Mouse (Mus musculus): ENCODE measurements around the gene Fbxl2. TPM values are rescaled to one million over a fixed set of nuclear protein-coding genes. Genes with fewer than 3 reads are reported as not detected.

The Fbxl2 gene
- polyA plus RNA-seq, 1 experiment: 13.8 TPM

DNA sequence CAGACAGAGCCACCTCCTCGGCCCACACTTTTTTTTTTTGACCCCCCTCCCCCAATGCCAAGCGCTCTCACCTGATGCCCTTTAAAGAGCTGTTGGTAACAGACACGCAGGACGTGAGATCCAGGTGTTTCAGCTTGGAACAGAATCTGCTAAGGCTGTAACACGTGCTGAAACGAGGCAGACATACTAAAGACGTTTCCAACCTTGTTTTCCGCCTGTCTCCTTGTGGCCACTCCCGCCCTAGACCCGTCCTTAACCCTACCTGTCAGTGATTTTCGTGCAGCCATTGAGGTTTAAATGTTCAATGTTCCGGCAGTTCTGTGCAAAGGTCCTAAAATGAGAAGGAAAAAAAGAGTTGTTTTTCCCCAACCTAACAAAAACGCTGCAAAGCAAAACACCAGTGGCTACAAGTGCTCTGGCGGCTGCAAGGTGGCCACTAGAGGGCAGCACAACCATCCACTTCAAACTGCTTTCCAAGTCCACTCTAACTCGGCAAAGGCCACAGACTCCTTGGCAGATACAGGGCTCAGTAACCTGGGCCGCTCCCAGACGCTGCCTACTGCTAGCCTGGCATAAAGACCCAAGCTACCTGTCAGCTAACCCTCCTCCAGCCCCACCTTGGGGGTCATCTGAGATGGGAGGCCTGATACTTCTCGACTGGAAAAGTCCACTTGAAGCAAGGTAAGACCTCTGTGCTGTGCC, 55.3 kb downstream of the Fbxl2 start:
- WGBS: 11% methylated on average over 18 of the region's 18 CpGs
- Histone ChIP-seq H3K4me3 (replicated peaks; ENCODE audit: control insufficient read depth, low read depth, low read length) (peak overlapping the region; percentile 4), H3K4me1 (ENCODE audit: control insufficient read depth, insufficient read depth, low read length) (no peaks in the 10 kb centered on the region), H3K27ac (ENCODE audit: control insufficient read depth, insufficient read depth, low read depth, low read length, poor library complexity) (no peak overlapping the region)
- TF ChIP-seq CTCF (IDR thresholded peaks at IDR 0.05; ENCODE audit: control insufficient read depth, insufficient read depth, low read length): peak; percentile 88
- no peak for TF ChIP-seq POLR2A (IDR thresholded peaks at IDR 0.05; ENCODE audit: borderline replicate concordance, control insufficient read depth, low read depth, low read length)

DNA sequence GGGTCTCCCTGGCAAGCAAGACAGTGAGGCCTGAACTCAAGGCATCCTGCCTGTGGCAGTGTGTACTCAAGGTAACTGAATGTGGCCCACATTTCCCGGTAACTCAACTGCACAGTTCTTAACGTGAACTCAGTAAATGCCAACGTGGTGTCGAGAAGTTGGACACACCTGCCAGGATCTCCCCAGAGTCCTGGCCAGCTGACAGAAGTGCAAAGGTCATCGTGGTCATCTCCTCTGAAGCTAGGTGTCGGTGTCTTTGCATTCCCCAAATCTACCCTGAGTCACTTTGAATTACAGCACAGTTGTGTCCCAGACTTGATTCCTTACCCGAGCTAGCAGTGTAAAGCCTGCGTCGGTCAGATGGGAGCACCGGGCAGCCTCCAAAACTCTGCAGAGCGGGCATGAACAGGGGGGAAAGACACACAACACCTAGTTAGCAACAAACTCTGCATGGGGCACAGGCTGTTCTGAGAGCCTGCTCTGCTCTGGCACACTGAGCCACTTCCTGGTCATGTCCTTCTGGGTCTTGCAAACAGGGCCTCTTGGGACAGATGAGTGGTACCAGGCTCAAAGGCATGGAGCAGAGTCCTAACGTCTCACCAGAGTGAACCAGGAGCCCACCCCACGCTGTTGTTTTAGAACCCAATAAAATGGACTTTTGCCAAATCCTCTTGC, 60.9 kb downstream of the Fbxl2 start:
- no peak for TF ChIP-seq POLR2A (IDR thresholded peaks at IDR 0.05; ENCODE audit: borderline replicate concordance, control insufficient read depth, low read depth, low read length)
- no peak for TF ChIP-seq CTCF (IDR thresholded peaks at IDR 0.05; ENCODE audit: control insufficient read depth, insufficient read depth, low read length)
- no peak overlapping the region for H3K4me3 ChIP-seq (replicated peaks; ENCODE audit: control insufficient read depth, low read depth, low read length)
- no peak overlapping the region for H3K27ac ChIP-seq (ENCODE audit: control insufficient read depth, insufficient read depth, low read depth, low read length, poor library complexity)
- no peaks in the 10 kb centered on the region for H3K4me1 ChIP-seq (ENCODE audit: control insufficient read depth, insufficient read depth, low read length)
- WGBS: 83% methylated on average over 13 of the region's 13 CpGs

DNA sequence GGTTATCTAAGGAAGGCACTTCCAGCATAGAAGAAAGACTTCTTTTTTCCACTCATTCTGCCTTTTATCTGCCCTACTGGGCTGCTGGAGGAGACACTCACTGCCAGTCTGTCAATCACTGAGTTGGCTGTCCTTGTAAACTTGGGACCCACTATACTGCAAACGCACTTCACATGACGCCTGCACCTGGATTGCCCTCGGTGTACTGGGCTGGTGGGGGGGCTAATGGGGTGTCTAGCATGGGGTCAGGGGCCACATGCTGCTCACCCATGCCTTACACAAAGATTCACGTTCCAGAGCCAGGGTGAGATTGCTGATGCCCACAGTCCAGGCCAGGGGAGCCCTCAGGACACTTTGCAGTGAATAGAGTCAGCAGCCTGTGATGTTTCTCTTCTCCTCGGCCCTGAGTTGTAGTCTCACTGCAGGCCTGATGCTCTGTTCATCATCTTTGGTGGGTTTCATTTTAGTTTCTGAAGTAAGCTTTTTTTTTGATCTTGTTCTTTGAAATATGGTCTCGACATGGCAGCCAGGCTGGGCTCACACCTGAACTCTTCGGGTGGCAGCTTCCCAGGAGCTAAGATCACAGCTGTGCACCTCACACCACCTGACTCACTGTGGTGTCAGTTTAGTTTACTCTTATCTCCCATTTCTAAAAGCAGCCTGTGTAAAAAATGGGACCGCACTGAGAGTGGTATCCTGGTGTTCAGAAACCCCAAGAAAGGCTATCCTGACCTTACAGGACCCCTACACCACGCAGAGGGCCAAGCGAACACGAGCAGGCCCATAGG, 62.9 kb downstream of the Fbxl2 start:
- no peak overlapping the region for H3K27ac ChIP-seq (ENCODE audit: control insufficient read depth, insufficient read depth, low read depth, low read length, poor library complexity)
- 74% methylated on average over 11 of the region's 11 CpGs for WGBS
- no peak overlapping the region for H3K4me3 ChIP-seq (replicated peaks; ENCODE audit: control insufficient read depth, low read depth, low read length)
- no peak for TF ChIP-seq POLR2A (IDR thresholded peaks at IDR 0.05; ENCODE audit: borderline replicate concordance, control insufficient read depth, low read depth, low read length)
- TF ChIP-seq CTCF (IDR thresholded peaks at IDR 0.05; ENCODE audit: control insufficient read depth, insufficient read depth, low read length): no peak
- H3K4me1 ChIP-seq (ENCODE audit: control insufficient read depth, insufficient read depth, low read length): no peaks in the 10 kb centered on the region

DNA sequence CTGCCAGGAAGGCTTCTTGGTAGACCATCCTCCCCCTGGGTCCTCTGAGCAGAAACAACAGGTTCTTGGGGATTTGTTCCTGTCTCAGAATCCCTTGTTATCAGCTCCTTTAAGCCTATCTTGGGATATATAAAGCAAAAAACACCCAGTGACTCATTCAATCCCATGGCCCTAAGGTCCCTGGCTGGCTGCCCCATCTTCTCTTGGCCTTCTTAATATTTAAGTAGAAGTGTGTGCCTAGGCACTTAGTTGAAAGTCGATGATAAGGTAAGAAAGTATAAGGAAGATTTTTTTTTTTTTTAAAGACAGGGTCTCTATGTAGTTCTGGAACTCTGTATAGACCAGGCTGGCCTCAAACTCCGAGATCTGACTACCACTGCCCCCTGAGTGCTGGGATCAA, 63.5 kb downstream of the Fbxl2 start:
- TF ChIP-seq CTCF (IDR thresholded peaks at IDR 0.05; ENCODE audit: control insufficient read depth, insufficient read depth, low read length) (no peak), POLR2A (IDR thresholded peaks at IDR 0.05; ENCODE audit: borderline replicate concordance, control insufficient read depth, low read depth, low read length) (no peak)
- Histone ChIP-seq H3K27ac (ENCODE audit: control insufficient read depth, insufficient read depth, low read depth, low read length, poor library complexity) (no peak overlapping the region), H3K4me3 (replicated peaks; ENCODE audit: control insufficient read depth, low read depth, low read length) (no peak overlapping the region), H3K4me1 (ENCODE audit: control insufficient read depth, insufficient read depth, low read length) (no peaks in the 10 kb centered on the region)
- WGBS: 89% methylated on average over 2 of the region's 2 CpGs

DNA sequence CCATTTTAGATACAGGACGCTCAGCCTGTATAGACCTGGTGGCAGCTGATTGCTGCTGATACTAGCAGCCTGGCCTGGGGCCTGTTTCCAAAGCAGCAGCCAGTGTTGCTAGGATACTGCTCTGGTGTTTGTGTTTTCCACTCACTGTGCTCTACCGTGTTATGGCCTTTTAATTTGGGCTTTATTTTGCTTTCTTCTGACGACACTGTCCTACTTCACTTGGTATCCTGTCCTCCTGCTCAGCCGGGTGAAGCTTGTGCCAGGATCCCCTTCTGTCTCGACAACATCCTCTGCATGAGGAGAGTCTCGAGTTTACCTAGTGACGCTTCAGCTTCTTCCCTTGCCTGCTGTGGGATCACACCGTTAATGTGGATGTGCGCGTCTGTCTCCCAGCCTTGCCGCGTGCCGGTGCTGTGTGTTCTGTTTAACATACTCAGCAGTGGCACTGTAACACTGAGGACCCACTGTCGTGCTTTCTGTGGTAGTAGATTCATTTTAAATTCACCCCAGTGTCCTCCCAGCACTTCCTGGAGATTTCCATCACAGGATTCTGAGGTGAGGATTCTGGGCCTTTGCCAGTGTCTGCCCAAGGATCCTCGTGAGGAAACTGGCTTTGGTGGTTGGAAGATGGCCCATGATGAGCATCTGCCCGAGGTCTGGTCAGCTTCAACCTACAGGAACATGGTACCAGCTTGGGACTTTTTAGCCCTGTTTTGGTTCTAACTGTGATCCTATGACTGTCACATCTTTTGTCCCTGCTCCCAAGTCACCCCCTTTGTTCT, 64.7 kb downstream of the Fbxl2 start:
- TF ChIP-seq CTCF (IDR thresholded peaks at IDR 0.05; ENCODE audit: control insufficient read depth, insufficient read depth, low read length) (no peak), POLR2A (IDR thresholded peaks at IDR 0.05; ENCODE audit: borderline replicate concordance, control insufficient read depth, low read depth, low read length) (no peak)
- WGBS: 84% methylated on average over 16 of the region's 16 CpGs
- Histone ChIP-seq H3K4me1 (ENCODE audit: control insufficient read depth, insufficient read depth, low read length) (no peaks in the 10 kb centered on the region), H3K27ac (ENCODE audit: control insufficient read depth, insufficient read depth, low read depth, low read length, poor library complexity) (no peak overlapping the region), H3K4me3 (replicated peaks; ENCODE audit: control insufficient read depth, low read depth, low read length) (no peak overlapping the region)

DNA sequence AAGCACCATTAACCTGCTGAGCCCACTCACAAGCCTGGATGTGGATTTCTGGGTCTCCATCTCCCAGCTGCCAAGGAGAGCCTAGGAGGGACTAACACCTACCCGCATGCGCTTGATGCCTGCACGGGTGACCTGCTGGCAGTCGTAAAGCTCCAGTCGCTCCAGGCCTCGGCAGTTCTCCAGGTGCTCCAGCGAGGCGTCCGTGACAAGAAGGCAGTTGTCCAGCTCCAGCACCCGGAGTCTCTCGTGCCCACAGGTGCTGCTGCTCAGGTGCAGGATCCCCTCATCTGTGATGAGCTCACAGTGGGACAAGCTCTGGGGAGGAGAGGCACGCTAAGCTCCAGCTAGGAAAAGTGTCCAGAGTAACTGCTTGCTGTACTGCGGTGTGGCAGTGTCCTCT, 66.6 kb downstream of the Fbxl2 start:
- 98% methylated on average over 13 of the region's 13 CpGs for WGBS
- Histone ChIP-seq H3K4me1 (ENCODE audit: control insufficient read depth, insufficient read depth, low read length) (no peaks in the 10 kb centered on the region), H3K4me3 (replicated peaks; ENCODE audit: control insufficient read depth, low read depth, low read length) (no peak overlapping the region), H3K27ac (ENCODE audit: control insufficient read depth, insufficient read depth, low read depth, low read length, poor library complexity) (no peak overlapping the region)
- TF ChIP-seq CTCF (IDR thresholded peaks at IDR 0.05; ENCODE audit: control insufficient read depth, insufficient read depth, low read length) (no peak), POLR2A (IDR thresholded peaks at IDR 0.05; ENCODE audit: borderline replicate concordance, control insufficient read depth, low read depth, low read length) (no peak)

DNA sequence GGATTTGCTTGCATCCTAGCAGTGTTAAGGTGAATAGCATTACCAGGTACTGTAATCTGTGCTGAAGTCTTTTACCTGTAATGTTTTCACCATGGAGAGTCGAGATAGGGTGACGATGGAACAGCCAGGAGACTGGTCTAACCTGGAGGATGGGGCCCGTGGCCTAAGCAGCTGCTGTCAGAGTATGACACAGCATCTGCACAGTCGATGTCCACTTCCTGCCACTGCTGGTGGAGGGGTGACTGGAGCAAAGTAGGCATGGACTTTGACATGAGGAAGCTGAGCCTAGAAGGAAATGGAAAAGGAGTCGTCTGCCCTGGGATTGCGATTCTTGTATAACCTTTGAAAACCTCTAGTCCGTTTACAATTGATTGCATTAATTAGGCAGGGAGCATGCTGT, 67.3 kb downstream of the Fbxl2 start:
- Histone ChIP-seq H3K4me3 (replicated peaks; ENCODE audit: control insufficient read depth, low read depth, low read length) (no peak overlapping the region), H3K4me1 (ENCODE audit: control insufficient read depth, insufficient read depth, low read length) (no peaks in the 10 kb centered on the region), H3K27ac (ENCODE audit: control insufficient read depth, insufficient read depth, low read depth, low read length, poor library complexity) (no peak overlapping the region)
- 39% methylated on average over 7 of the region's 7 CpGs for WGBS
- TF ChIP-seq CTCF (IDR thresholded peaks at IDR 0.05; ENCODE audit: control insufficient read depth, insufficient read depth, low read length) (no peak), POLR2A (IDR thresholded peaks at IDR 0.05; ENCODE audit: borderline replicate concordance, control insufficient read depth, low read depth, low read length) (no peak)
